Mouse (Mus musculus) granulocyte monocyte progenitor cell, adult 5-6 weeks (primary cell): Measurements from ENCODE around the gene Cux1. TPM values are rescaled to one million over a fixed set of nuclear protein-coding genes. Genes with fewer than 3 reads are reported as not detected.

Experiments
- ATAC-seq: replicated peaks from 2 replicates; pipeline ENCODE4 v1.8.0; 2016; ENCODE audit warnings: mild to moderate bottlenecking, moderate TSS enrichment, inconsistent platforms; ENCODE audit not compliant: poor library complexity, severe bottlenecking
- total RNA-seq, 2 experiments: library from RNA; stranded (forward) in 1 of 2; stranded (reverse) in 1 of 2; fragments of 200-712, 200-1000 nt in 1 of 2; fragments of >200 nt in 1 of 2; fragmentation: Nextera tagmentation in 1 of 2; gene quantifications; 2 replicates each; pipeline ENCODE4 v1.2.3; 2014 to 2017

Gene Cux1
- total RNA-seq, 2 experiments from 2014 or later: 94.1 to 109 TPM

DNA sequence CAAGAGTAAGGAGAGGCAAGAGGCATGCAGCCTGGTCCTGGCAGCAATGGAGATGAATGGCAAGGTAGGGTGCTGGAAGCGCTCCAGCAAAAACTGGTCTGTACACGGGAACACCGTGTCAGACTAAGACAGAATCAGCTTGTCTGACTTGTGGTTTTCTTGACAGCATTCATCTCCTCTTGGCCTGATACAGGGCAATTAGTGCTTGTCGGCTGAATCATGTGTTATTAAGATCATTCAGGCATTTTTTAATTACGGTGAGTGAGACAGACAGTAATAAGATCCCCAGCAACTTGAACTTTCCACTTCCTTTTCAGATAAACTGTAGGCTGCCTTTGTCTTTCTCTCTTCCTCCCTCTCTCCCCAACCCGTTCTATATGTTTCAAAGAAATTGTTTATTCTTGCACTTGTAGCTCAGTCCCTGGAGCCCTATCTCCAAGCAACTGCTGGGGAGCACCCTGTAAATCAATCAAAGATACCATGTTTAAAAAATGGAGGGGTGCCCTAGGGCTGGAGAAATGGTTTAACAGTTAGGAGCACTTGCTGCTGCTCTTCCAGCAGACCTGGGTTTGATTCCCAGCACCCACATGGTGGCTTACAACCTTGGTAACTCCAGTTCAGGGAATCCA lies 53.1 kb downstream of the Cux1 start:
- no peak for ATAC-seq

- no peak for ATAC-seq
Observed at GRCm38 (mm10) chr5:136512103-136512674, 55.1 kb downstream of the Cux1 start.

- peak; percentile 64 for ATAC-seq
Observed at GRCm38 (mm10) chr5:136511378-136511777, 55.9 kb downstream of the Cux1 start.

- no peak for ATAC-seq
Observed at GRCm38 (mm10) chr5:136510609-136511008, 56.7 kb downstream of the Cux1 start.

- ATAC-seq: no peak
Observed at GRCm38 (mm10) chr5:136507629-136508028, 59.7 kb downstream of the Cux1 start.

DNA sequence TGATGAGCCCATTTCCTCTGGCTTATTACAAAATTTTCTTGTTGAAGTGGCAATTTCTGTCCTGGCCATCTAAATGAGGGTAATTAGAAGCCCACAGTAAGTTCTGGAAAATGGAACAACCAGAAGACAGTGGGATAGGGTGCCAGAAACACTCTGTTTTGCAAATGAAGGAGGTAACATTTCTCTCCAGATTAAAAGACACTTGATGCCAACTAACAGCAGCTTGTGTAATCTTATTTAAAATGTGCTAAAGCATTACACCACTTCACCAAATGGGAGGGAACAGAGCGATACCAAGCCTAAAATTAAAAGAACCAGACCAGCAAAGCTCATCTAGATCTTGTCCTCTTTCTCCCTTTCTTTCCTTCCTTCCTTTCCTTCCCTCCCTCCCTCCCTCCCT lies 61.0 kb downstream of the Cux1 start:
- ATAC-seq: peak; percentile 38; the same call in 1 of the 2 replicates

- no peak for ATAC-seq
Observed at GRCm38 (mm10) chr5:136502491-136503086, 64.7 kb downstream of the Cux1 start.

GRCm38 (mm10) chr5:136500307-136500871 lies 66.9 kb downstream of the Cux1 start:
- ATAC-seq: peak; percentile 68

DNA sequence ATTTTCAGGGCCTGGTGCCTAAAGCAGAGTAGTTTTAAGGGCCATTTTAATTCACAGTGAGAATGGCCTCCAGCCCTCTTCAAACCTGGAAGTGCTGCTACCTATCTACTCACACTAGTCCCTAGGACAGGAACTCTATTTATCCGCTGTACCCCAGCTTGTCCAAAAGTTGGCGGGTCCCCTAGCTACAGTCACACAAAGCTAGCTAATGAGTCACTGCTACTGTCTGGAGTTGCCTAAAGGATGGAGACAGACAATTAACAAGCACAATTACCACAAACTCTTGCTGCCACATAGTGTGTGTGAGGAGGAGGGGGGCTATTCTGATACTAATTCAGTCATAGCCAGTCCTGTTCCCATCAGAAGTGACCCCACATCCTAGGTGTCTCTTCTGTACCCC lies 68.0 kb downstream of the Cux1 start:
- 0 out of 2 replicates have a peak, but pooled peaks have one; percentile 5 for ATAC-seq

- ATAC-seq: no peak
Observed at GRCm38 (mm10) chr5:136498741-136499140, 68.5 kb downstream of the Cux1 start.

DNA sequence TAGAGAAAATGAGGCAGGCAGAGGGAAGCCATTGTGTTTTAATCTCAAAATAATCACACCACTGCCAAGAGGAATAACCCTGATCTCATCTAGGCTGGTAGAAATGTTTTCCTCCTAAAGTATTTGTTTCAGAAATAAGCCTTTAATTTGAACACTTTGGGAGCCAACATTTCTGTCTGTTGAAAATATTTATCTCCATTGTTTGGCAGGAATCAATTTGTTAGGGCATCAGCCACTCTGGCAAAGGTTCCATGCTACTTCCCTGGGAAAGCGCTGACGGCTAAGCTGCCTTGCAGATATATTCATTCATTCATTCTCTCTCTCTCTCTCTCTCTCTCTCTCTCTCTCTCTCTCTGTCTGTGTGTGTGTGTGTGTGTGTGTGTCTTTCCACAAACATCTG lies 70.0 kb downstream of the Cux1 start:
- ATAC-seq: no peak

DNA sequence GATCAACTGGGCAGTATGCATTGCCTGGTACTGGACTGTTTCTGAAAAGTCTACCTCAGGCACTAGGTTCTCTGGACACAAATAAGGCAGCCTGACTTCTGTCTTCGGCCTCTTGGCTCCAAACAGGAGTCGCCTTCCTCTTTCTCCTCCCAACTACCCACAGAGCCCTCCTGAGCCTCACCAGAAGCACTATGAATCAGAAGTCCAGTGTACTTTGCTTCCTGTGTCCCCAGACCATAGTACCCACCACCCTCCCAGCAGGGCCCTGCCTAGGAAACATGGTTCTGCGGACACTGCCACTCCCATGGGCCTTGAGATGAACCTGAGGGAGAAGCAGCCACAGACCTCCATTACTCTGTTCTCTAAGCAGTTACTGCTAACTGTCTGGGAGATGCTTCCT lies 71.7 kb downstream of the Cux1 start:
- peak; percentile 61 for ATAC-seq

GRCm38 (mm10) chr5:136494927-136495326 lies 72.4 kb downstream of the Cux1 start:
- ATAC-seq: no peak

DNA sequence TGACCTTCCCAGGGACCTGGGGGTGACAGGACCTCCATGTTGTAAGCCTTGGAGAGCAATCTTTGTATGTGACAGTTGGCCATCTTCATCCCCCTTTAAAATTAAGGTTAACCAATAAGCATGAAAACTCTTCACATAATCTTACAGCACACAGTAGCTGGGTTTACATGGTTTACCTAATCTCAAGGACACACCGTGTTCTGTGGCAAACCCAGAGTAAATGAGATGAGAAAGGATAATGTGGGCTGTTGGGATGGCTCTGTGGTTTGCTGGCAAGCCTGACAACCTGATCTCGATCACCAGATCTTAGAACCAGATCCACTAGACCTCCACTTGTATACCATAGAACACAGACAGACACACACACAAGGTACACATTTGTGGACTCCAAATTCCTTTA lies 73.0 kb downstream of the Cux1 start:
- ATAC-seq: no peak

- no peak for ATAC-seq
Observed at GRCm38 (mm10) chr5:136489450-136489849, 77.8 kb downstream of the Cux1 start.

DNA sequence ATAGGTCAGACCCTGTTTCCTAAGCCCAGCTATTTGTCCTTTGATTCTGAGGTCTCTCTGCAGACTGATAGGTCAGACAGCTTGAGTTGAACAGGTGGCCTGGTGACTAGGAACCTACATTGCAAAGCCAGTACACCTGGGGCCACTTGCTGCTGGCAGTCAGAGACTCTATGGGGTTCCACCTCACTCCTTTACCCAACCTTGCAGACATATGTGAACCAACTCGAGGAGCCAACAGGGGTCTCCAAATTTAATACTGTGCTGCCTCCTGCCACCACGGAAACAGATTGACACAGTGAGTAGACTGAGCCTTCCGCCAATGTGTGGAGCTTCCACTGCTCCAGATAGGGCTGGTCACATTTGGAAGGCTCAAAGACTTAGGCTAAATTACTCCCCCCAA lies 78.6 kb downstream of the Cux1 start:
- 0 out of 2 replicates have a peak, but pooled peaks have one; percentile 6 for ATAC-seq

GRCm38 (mm10) chr5:136488223-136488622 lies 79.1 kb downstream of the Cux1 start:
- peak; percentile 29; the same call in 1 of the 2 replicates for ATAC-seq

DNA sequence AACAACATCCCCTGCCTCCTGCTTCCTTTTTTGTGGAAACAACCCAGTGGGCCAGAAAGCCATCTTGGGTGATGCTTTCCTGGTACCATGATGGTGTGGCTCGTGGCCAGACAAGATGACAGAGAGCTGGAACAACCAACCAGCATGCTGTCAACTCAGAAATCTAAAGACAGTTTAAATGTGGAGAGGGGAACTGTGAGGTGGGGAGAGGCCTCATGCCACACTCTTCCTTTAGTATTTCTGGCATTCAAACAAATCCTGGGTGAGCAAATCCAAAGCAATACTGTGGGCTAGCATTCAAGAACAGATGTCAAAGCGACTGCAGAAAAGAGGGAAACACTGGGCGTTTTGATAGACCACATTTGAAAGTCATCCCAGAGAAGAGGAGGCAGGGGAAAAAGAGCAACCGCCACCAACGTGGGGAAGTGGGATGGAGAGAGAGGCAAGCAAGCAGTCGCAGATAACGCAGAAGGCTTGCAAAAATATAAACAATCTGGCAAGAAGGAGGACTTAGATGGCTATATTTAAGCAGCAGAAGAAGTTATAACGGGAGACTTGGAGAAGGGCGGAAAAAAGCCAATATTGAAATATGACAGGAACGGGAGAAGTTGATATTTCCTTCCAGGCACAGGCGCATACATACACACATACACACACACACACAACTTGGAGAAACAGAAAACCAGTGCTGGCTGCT lies 79.7 kb downstream of the Cux1 start:
- ATAC-seq: 0 out of 2 replicates have a peak, but pooled peaks have one; percentile 23

GRCm38 (mm10) chr5:136486401-136486800 lies 80.9 kb downstream of the Cux1 start:
- ATAC-seq: no peak

DNA sequence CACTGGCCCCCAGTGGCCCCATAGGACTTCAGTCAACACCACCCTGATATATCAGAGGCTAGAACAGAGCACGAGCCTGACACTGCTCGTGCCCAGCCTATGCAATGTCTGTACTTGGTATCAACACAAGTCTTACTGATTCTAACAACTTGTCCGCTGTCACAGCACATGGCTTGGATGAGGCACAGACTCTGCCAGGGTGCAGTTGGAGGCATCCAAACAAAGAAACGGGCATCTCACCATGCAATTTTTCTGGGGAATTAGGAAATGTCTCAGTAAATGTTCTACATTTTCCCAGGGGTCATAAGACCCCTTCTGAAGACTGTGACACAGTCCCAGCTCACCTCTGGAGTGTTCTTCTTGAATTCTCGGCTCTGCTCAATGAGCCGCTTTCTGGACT lies 81.9 kb downstream of the Cux1 start:
- ATAC-seq: no peak

- ATAC-seq: peak; percentile 92
Observed at GRCm38 (mm10) chr5:136482434-136482833, 84.9 kb downstream of the Cux1 start.
